Mouse (Mus musculus): ENCODE data around the gene Blm. TPM values are rescaled to one million over a fixed set of nuclear protein-coding genes. Genes with fewer than 3 reads are reported as not detected.
A peak's percentile ranks its signal among the peaks of the same experiment; 100 is the strongest.

Gene Blm
- polyA plus RNA-seq (2014; fragmentation: Nextera tagmentation; extraction: Ambion mirVana): 27.7 and 28.2 TPM in 2 replicates

DNA sequence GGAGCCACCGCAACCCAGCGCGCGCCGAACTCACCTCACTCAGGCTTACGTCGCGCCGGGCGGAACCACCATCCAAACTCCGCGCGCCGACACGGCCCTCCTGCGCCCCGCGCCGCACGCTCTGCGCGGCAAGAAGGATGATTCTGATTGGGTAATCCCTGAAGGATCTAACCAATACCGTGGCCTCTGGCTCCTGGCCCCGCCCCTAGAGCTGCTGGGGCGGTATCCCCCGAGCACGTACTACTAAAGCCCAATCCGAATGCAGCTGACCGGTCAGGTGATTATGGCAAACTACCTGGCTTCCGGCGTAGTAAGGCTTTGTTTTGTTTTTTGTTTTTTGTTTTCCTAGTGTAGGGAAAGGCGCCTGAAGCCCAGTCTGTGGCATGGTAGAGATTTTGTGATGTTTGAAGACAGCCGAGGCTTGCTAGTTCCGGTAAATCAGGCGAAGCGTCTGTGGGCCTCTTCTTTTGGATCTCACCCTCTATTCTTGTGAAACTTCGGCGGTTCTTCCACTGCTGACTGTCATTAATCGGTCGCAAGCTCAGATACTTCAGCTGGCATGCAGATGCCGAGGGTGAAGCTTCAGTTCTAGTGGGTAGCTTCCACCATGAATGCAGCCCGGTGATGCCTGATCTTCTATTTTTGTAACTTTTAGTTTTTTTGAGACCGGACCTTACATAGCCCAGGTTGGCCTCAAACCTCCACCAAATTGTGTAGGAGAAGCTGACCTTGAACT, at the start of gene Blm:
Blm (minus strand) TSS at position 111 of the 736 bp plus-strand sequence.
- peak within 1 kb of the TSS; percentile 95 for H3K4me2 ChIP-seq
- ATAC-seq (replicated peaks; ENCODE audit: insufficient number of reproducible peaks, low FRiP score, low TSS enrichment): peak; percentile 100
- peaks cover 3% of the 10 kb centered on the region; the same call in 1 of the 2 replicates for H3K4me1 ChIP-seq (ENCODE audit: control insufficient read depth, insufficient read depth, low read length)
- no peaks in the 10 kb centered on the region for H3K36me3 ChIP-seq (ENCODE audit: control insufficient read depth, insufficient read depth, low read length)
- H3K4me3 ChIP-seq (ENCODE audit: low read depth, low read length): peak within 1 kb of the TSS; percentile 81
- under 1% methylated on average over 42 of the region's 43 CpGs for WGBS (ENCODE audit: insufficient replicate concordance)
- no peaks in the 10 kb centered on the region for H3K27me3 ChIP-seq (ENCODE audit: control insufficient read depth, insufficient read depth, low read length)
- H3K9me3 ChIP-seq (replicated peaks; ENCODE audit: control insufficient read depth, low read length): no peaks in the 10 kb centered on the region
- peak within 1 kb of the TSS; percentile 80 for H3K27ac ChIP-seq (ENCODE audit: low read depth, low read length)
- H3K9ac ChIP-seq (ENCODE audit: low read depth, low read length): peak within 1 kb of the TSS; percentile 92

DNA sequence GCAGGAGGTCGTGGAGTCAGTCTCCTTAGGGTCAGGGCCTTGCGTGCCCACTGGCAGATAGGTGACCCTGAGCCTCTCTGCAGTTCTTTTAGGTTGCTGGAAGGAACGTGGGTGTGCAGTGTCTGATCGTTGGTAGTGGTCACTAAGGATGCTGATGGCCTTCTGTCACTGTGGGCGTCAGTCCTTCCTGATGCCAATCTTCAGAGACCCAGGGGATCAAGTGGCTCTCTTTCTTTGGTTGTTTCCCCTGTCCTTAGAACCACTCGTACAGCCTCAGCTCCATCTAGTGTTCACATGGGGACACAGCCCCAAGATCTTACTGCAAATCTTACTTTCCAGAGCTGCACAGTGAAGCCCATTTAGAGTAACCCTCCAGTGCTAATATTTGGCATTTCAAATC, 49.1 kb upstream of the Blm start:
- Histone ChIP-seq H3K4me2 (no peak overlapping the region), H3K36me3 (ENCODE audit: control insufficient read depth, insufficient read depth, low read length) (peaks cover 1% of the 10 kb centered on the region; the same call in 1 of the 2 replicates), H3K27me3 (ENCODE audit: control insufficient read depth, insufficient read depth, low read length) (no peaks in the 10 kb centered on the region), H3K4me1 (ENCODE audit: control insufficient read depth, insufficient read depth, low read length) (peaks cover 14% of the 10 kb centered on the region), H3K27ac (ENCODE audit: low read depth, low read length) (no peak overlapping the region), H3K4me3 (ENCODE audit: low read depth, low read length) (no peak overlapping the region), H3K9ac (ENCODE audit: low read depth, low read length) (no peak overlapping the region), H3K9me3 (replicated peaks; ENCODE audit: control insufficient read depth, low read length) (no peaks in the 10 kb centered on the region)
- 31% methylated on average over 6 of the region's 6 CpGs for WGBS (ENCODE audit: insufficient replicate concordance)
- ATAC-seq (replicated peaks; ENCODE audit: insufficient number of reproducible peaks, low FRiP score, low TSS enrichment): no peak

DNA sequence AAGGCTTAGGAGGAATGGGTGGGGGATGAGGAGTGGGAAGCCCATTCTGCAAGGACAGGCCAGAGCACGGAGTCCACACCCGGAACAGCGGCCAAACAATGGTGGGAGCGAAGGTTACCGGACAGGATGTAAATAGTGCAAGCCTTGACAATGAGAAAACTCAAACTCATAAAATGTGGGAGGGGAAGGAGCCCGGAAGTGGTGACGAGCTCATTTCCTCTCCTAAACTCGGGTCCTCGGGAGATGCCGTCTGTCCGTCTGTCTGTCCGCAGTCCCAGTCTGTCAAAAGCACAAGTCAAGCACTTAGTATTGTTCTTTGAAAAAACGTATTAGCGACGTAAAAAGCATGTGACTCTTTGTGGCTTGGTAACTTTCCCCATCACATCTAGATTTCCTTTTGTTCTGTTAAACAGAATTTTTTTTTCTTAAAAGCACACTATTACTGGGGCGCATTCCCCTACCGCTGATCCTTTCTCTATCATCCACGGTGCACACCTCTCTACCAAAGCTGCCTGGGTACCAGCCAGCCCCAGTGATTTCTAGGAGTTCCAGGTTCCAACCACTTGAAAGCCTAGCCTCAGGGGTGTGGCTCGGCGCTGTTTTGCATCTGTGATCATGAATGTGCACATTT, 48.0 kb upstream of the Blm start:
- Histone ChIP-seq H3K27ac (ENCODE audit: low read depth, low read length) (0 out of 2 replicates have a peak overlapping the region, but pooled peaks have one; percentile 19), H3K9me3 (replicated peaks; ENCODE audit: control insufficient read depth, low read length) (no peaks in the 10 kb centered on the region), H3K4me3 (ENCODE audit: low read depth, low read length) (no peak overlapping the region), H3K36me3 (ENCODE audit: control insufficient read depth, insufficient read depth, low read length) (no peaks in the 10 kb centered on the region), H3K9ac (ENCODE audit: low read depth, low read length) (no peak overlapping the region), H3K27me3 (ENCODE audit: control insufficient read depth, insufficient read depth, low read length) (no peaks in the 10 kb centered on the region), H3K4me1 (ENCODE audit: control insufficient read depth, insufficient read depth, low read length) (peaks cover 14% of the 10 kb centered on the region), H3K4me2 (no peak overlapping the region)
- WGBS (ENCODE audit: insufficient replicate concordance): 66% methylated on average over 20 of the region's 20 CpGs
- ATAC-seq (replicated peaks; ENCODE audit: insufficient number of reproducible peaks, low FRiP score, low TSS enrichment): no peak

DNA sequence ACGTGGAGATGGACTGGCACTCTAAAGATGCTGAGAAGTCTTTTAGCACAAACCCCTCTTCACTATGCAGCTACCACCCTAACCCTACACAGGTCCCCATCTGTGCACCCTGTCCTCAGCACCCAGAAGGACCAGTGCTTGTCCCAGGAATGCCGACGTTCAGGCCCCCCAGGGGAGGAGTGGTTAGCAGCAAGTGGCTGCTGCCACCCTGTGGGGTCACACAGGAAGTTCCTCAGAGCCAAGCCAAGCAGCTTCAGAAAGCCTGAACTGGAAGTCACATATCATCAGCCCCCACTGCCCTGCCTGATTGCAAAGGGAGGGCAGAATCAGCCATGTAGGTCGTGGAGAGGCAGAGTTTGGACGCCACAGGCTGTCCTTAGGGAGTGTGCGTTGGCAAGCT, 45.4 kb upstream of the Blm start:
- Histone ChIP-seq H3K9me3 (replicated peaks; ENCODE audit: control insufficient read depth, low read length) (no peaks in the 10 kb centered on the region), H3K4me3 (ENCODE audit: low read depth, low read length) (no peak overlapping the region), H3K4me2 (no peak overlapping the region), H3K27me3 (ENCODE audit: control insufficient read depth, insufficient read depth, low read length) (no peaks in the 10 kb centered on the region), H3K4me1 (ENCODE audit: control insufficient read depth, insufficient read depth, low read length) (0 out of 2 replicates have a peak, but pooled peaks cover 2% of the 10 kb centered on the region), H3K36me3 (ENCODE audit: control insufficient read depth, insufficient read depth, low read length) (no peaks in the 10 kb centered on the region), H3K9ac (ENCODE audit: low read depth, low read length) (no peak overlapping the region), H3K27ac (ENCODE audit: low read depth, low read length) (no peak overlapping the region)
- 20% methylated on average over 6 of the region's 6 CpGs for WGBS (ENCODE audit: insufficient replicate concordance)
- no peak for ATAC-seq (replicated peaks; ENCODE audit: insufficient number of reproducible peaks, low FRiP score, low TSS enrichment)

DNA sequence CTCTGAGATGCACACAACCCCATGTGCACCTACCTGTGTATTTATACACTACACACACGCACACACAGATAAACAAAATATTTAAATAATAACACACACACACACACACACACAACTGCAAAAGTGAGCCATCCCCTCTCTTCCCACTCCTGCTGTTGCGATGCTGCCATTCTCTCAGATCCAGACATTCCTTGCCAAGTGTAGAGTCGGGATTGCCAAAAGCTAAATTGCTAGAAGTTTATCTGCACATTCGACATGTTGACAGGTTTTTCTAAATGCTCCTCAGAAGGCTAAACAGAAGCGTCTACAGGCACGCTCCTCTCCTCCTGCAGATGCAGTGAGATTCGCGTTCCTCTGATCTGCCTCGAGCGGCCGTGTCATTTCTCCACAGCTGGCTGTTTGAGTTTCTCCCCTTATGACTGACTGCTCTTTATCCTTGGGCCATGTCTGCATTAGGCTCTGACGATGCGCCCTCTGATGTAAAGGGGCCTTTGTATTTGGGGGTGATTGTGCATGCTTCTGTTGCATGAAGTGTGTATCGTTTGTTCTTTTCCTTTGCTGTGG, 42.6 kb upstream of the Blm start:
- H3K4me3 ChIP-seq (ENCODE audit: low read depth, low read length): no peak overlapping the region
- no peaks in the 10 kb centered on the region for H3K9me3 ChIP-seq (replicated peaks; ENCODE audit: control insufficient read depth, low read length)
- no peak overlapping the region for H3K9ac ChIP-seq (ENCODE audit: low read depth, low read length)
- no peaks in the 10 kb centered on the region for H3K36me3 ChIP-seq (ENCODE audit: control insufficient read depth, insufficient read depth, low read length)
- WGBS (ENCODE audit: insufficient replicate concordance): 55% methylated on average over 14 of the region's 14 CpGs
- no peaks in the 10 kb centered on the region for H3K4me1 ChIP-seq (ENCODE audit: control insufficient read depth, insufficient read depth, low read length)
- no peak overlapping the region for H3K27ac ChIP-seq (ENCODE audit: low read depth, low read length)
- H3K27me3 ChIP-seq (ENCODE audit: control insufficient read depth, insufficient read depth, low read length): no peaks in the 10 kb centered on the region
- ATAC-seq (replicated peaks; ENCODE audit: insufficient number of reproducible peaks, low FRiP score, low TSS enrichment): no peak
- H3K4me2 ChIP-seq: no peak overlapping the region

DNA sequence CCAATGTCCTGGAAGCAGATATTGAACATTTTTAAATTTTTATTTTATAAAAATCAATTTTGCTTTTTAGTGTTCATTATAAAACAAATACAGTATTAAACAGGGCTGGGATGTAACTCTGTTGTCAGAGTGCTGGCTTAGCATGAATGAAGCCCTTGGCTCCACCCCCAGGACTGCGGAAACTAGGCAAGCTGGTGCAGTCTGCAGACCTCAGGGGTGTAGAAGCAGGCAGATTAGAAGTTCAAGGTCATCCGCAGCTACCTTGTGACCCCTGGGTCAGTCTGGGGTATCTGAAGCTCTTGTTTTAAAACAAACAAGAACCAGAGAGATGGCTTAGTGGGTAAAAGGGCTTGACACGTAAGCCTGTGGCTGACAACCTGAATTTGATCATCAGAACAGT, 41.7 kb upstream of the Blm start:
- no peak for ATAC-seq (replicated peaks; ENCODE audit: insufficient number of reproducible peaks, low FRiP score, low TSS enrichment)

DNA sequence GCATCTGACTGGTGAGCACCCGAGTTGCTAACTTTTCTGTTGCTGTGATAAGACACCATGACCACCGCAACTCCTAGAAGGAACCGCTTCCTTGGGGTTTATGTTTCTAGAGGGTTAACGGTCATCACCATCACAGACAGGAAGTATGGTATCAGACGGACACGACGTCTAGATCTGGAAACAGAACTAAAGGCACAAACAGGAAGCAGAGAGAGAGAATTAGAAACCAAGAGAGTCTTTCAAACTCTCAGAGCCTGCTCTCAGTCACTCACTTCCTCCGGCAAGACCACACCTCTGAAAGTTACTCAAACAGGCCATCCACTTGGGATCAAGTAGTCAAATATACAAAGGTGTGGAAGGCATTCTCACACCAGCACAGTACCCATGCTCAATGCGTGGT, 40.8 kb upstream of the Blm start:
- H3K9me3 ChIP-seq (replicated peaks; ENCODE audit: control insufficient read depth, low read length): no peaks in the 10 kb centered on the region
- H3K27me3 ChIP-seq (ENCODE audit: control insufficient read depth, insufficient read depth, low read length): no peaks in the 10 kb centered on the region
- no peaks in the 10 kb centered on the region for H3K36me3 ChIP-seq (ENCODE audit: control insufficient read depth, insufficient read depth, low read length)
- 65% methylated on average over 9 of the region's 9 CpGs for WGBS (ENCODE audit: insufficient replicate concordance)
- no peak overlapping the region for H3K4me2 ChIP-seq
- no peak overlapping the region for H3K9ac ChIP-seq (ENCODE audit: low read depth, low read length)
- H3K4me1 ChIP-seq (ENCODE audit: control insufficient read depth, insufficient read depth, low read length): no peaks in the 10 kb centered on the region
- ATAC-seq (replicated peaks; ENCODE audit: insufficient number of reproducible peaks, low FRiP score, low TSS enrichment): no peak
- no peak overlapping the region for H3K4me3 ChIP-seq (ENCODE audit: low read depth, low read length)
- H3K27ac ChIP-seq (ENCODE audit: low read depth, low read length): no peak overlapping the region

More for the DNA sequence above, 41.7 kb upstream of the Blm start:
- Histone ChIP-seq H3K4me2 (no peak overlapping the region), H3K27me3 (ENCODE audit: control insufficient read depth, insufficient read depth, low read length) (no peaks in the 10 kb centered on the region), H3K36me3 (ENCODE audit: control insufficient read depth, insufficient read depth, low read length) (no peaks in the 10 kb centered on the region), H3K9me3 (replicated peaks; ENCODE audit: control insufficient read depth, low read length) (no peaks in the 10 kb centered on the region), H3K4me3 (ENCODE audit: low read depth, low read length) (no peak overlapping the region), H3K27ac (ENCODE audit: low read depth, low read length) (no peak overlapping the region), H3K4me1 (ENCODE audit: control insufficient read depth, insufficient read depth, low read length) (no peaks in the 10 kb centered on the region), H3K9ac (ENCODE audit: low read depth, low read length) (no peak overlapping the region)
- 55% methylated on average over 3 of the region's 3 CpGs for WGBS (ENCODE audit: insufficient replicate concordance)

DNA sequence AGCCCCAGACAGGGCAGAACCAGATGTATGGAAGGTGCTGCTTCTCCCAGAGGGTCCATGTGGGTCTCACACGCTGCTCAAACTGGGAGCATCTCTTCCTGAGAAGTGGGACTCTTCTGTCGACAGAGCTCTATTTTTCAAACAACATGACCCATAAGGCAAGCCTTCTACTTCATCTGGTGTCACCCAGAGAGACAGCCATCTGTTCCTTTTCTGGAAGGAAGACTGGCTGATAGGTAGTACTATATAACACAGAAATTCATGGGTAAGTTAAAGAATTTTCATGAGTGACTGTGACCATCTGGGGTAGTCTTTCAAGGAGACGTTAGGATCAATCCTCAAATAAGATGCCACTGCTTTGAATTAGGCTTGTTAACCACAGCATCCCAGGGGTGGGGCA, 38.2 kb upstream of the Blm start:
- Histone ChIP-seq H3K9ac (ENCODE audit: low read depth, low read length) (no peak overlapping the region), H3K4me2 (no peak overlapping the region), H3K36me3 (ENCODE audit: control insufficient read depth, insufficient read depth, low read length) (no peaks in the 10 kb centered on the region), H3K4me1 (ENCODE audit: control insufficient read depth, insufficient read depth, low read length) (no peaks in the 10 kb centered on the region), H3K27me3 (ENCODE audit: control insufficient read depth, insufficient read depth, low read length) (no peaks in the 10 kb centered on the region), H3K4me3 (ENCODE audit: low read depth, low read length) (no peak overlapping the region), H3K27ac (ENCODE audit: low read depth, low read length) (no peak overlapping the region), H3K9me3 (replicated peaks; ENCODE audit: control insufficient read depth, low read length) (no peaks in the 10 kb centered on the region)
- ATAC-seq (replicated peaks; ENCODE audit: insufficient number of reproducible peaks, low FRiP score, low TSS enrichment): no peak
- 61% methylated on average over 3 of the region's 3 CpGs for WGBS (ENCODE audit: insufficient replicate concordance)
